Mouse (Mus musculus): ENCODE data around the gene Nags. TPM values are rescaled to one million over a fixed set of nuclear protein-coding genes. Genes with fewer than 3 reads are reported as not detected.

The Nags gene
- 0.14 and 0.16 TPM in 2 replicates for polyA plus RNA-seq (2012)

DNA sequence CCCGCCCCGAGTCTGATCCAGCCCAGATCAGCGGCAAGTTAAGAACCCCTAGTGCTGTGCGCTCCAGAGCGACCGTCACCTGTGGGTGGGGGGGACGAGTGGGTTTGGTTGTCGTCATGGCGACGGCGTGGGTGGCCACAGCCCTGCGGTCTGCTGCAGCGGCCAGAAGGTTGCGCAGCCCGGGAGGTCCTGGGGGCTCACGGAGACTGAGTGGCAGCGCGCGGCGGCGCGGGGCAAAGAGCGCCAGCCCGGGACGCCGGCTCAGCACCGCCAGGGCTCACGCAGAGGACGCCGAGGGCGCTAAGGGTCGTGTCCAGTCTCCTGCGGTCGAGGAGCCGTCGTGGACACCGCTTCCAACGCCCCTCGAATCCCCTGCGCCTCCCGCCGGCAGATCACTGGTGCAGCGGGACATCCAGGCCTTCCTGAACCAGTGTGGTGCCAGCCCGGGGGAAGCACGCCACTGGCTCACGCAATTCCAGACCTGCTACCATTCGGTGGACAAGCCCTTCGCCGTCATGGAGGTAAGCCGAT, at the start of gene Nags:
Gene Nags, plus strand, starts transcription at position 43 of the 531 bp plus-strand sequence.
- peaks cover 64% of the 10 kb centered on the region for H3K27me3 ChIP-seq (ENCODE audit: control insufficient read depth)
- H3K4me1 ChIP-seq (ENCODE audit: control insufficient read depth): peaks cover 26% of the 10 kb centered on the region
- no peak for TF ChIP-seq TAL1 (IDR thresholded peaks at IDR 0.05; ENCODE audit: low read length)
- no peak for TF ChIP-seq GATA1 (IDR thresholded peaks at IDR 0.05; ENCODE audit: low read length)

DNA sequence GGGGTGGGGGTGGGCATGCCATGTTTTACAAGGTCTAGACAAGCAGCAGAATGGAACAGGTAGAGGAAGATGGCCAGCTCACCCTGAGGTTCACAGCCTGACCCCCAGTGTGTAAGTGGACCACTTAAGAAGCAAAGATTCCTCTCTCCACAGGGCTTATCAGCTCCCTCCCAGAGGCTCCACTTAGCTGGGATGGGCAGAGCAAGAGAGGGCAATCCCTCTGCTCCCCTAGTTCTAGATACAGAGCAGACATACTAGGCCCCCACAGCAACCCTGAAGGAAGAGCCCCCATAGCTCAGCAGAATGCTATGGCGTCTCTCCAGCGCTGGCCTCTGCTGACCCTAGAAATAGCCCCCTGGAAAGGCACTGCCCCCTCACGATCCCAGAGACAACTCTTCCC, 49.6 kb upstream of the Nags start:
- H3K36me3 ChIP-seq (ENCODE audit: control insufficient read depth): no peaks in the 10 kb centered on the region
- no peak for TF ChIP-seq TAL1 (IDR thresholded peaks at IDR 0.05; ENCODE audit: low read length)
- TF ChIP-seq GATA1 (IDR thresholded peaks at IDR 0.05; ENCODE audit: low read length): no peak
- peaks cover 69% of the 10 kb centered on the region for H3K4me1 ChIP-seq (ENCODE audit: control insufficient read depth)
- H3K27me3 ChIP-seq (ENCODE audit: control insufficient read depth): peaks cover 26% of the 10 kb centered on the region
- peak overlapping the region; percentile 8 for H3K4me3 ChIP-seq (replicated peaks)
- no peaks in the 10 kb centered on the region for H3K9me3 ChIP-seq (ENCODE audit: control insufficient read depth, low read length)

More for the DNA sequence above, at the start of gene Nags:
- H3K9me3 ChIP-seq (ENCODE audit: control insufficient read depth, low read length): no peaks in the 10 kb centered on the region; the same call in 1 of the 2 replicates
- peaks cover 14% of the 10 kb centered on the region for H3K36me3 ChIP-seq (ENCODE audit: control insufficient read depth)
- peak within 1 kb of the TSS; percentile 66 for H3K4me3 ChIP-seq (replicated peaks)

DNA sequence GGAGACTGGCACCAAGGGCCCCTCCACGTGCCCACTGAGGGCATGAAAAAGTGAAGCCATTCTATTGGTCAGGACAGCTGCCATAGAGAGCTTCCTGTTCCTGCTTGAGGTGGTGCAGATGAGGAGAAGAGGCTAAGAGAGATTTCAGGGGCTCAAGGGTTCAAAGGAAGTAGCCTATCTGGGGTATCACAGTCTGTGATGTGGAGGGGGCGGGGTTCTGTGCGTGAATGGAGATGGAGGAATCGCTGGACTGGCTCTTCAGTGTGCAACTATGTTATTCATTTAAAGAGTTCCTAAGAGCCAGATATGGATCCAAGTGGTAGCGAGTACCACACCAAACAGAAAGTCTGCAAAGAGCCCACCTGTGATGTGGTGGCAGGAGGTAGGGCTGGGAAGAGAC, 48.9 kb upstream of the Nags start:
- H3K4me3 ChIP-seq (replicated peaks): peak overlapping the region; percentile 61
- H3K36me3 ChIP-seq (ENCODE audit: control insufficient read depth): no peaks in the 10 kb centered on the region
- H3K4me1 ChIP-seq (ENCODE audit: control insufficient read depth): peaks cover 66% of the 10 kb centered on the region
- TF ChIP-seq GATA1 (IDR thresholded peaks at IDR 0.05; ENCODE audit: low read length) (no peak), TAL1 (IDR thresholded peaks at IDR 0.05; ENCODE audit: low read length) (no peak)
- peaks cover 34% of the 10 kb centered on the region for H3K27me3 ChIP-seq (ENCODE audit: control insufficient read depth)
- H3K9me3 ChIP-seq (ENCODE audit: control insufficient read depth, low read length): no peaks in the 10 kb centered on the region

DNA sequence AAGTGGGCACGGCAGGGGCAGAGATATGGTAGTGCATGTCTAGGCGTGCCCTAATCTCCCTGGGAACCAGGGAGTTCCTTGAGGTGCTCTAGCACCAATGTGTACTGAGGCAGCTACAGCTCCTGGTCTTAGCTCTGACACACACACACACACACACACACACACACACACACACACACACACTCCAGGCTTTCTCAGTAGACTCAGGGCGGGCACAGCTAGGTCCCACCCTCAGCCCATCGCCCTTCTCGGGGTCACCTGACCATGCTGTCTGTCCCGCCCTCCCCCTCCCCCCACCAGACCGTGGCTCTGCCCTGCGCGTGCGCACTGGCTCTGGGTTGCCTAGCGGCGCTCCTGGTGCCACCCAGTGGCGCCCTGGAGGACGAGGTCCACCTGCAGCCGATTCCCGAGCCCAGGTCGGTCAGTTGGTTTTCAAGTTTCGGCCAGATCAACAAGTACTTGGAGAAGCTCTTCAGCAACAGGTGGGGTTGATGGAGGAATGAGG, 48.4 kb upstream of the Nags start:
- TF ChIP-seq TAL1 (IDR thresholded peaks at IDR 0.05; ENCODE audit: low read length): no peak
- Histone ChIP-seq H3K4me1 (ENCODE audit: control insufficient read depth) (peaks cover 65% of the 10 kb centered on the region), H3K4me3 (replicated peaks) (peak overlapping the region; percentile 61), H3K9me3 (ENCODE audit: control insufficient read depth, low read length) (no peaks in the 10 kb centered on the region), H3K27me3 (ENCODE audit: control insufficient read depth) (peaks cover 39% of the 10 kb centered on the region), H3K36me3 (ENCODE audit: control insufficient read depth) (no peaks in the 10 kb centered on the region)

DNA sequence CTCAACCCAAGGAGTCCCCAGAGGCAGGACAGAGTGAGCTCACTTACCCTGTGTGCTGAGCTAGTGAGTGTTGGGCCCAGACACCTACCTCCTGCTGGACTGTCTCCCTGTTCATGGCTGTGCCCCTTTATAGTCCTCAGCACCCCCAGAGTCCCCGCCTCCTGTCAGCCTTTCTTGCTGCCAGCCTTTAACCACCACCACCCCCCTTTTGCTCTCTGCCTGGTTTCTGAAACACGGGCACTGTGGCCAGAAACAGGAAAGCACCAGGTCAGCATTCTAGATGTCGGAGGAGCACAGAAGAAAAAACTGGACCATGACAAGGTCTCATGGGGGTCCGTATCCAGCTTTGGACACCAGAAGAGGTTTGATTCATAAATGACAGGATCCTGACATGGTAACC, 44.1 kb upstream of the Nags start, which contains the start of gene Ppy:
Gene Ppy, minus strand, starts transcription at position 101 of the 400 bp plus-strand sequence.
- TF ChIP-seq GATA1 (IDR thresholded peaks at IDR 0.05; ENCODE audit: low read length) (no peak), TAL1 (IDR thresholded peaks at IDR 0.05; ENCODE audit: low read length) (no peak)
- no peak within 1 kb of the TSS for H3K4me3 ChIP-seq (replicated peaks)
- H3K36me3 ChIP-seq (ENCODE audit: control insufficient read depth): no peaks in the 10 kb centered on the region
- no peaks in the 10 kb centered on the region for H3K9me3 ChIP-seq (ENCODE audit: control insufficient read depth, low read length)
- H3K4me1 ChIP-seq (ENCODE audit: control insufficient read depth): peaks cover 41% of the 10 kb centered on the region
- H3K27me3 ChIP-seq (ENCODE audit: control insufficient read depth): peaks cover 81% of the 10 kb centered on the region

DNA sequence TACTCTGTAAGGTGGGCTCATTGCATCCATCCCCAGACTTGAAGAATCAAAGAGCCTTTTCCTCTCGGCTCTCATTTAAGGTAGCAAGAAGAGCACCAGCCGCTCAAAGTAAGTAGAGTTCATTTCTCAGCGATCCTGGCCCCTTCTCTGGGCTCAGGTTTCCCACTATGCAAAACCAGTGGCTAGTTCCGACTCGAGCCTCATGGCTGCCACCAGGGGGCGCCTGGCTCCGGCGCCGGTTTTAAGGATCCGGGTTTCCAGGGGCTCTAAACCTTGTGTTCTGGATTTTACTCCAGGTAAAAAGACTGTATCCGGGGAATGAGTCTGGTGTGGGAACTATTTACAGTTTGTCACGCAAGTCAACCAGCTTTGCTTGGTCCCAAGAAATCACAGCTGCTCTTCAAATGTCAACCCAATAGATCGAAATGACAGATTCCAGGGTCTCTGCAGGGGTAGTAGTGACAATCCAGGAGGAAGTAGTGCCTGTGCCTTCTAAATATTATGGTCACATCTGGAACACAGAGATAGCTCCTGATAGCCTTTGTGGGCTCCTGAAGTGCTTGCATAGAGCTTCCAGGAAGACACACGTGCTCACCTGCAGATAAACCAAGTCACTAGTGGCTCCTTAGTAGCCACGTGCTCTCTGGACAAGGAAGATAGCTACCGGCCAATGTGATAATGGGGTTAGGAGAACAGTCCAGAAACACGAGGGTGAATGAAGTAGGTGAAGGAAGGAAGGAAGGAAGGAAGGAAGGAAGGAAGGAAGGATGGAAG, 42.6 kb upstream of the Nags start:
- Histone ChIP-seq H3K36me3 (ENCODE audit: control insufficient read depth) (no peaks in the 10 kb centered on the region), H3K27me3 (ENCODE audit: control insufficient read depth) (peaks cover 96% of the 10 kb centered on the region), H3K4me3 (replicated peaks) (no peak overlapping the region), H3K4me1 (ENCODE audit: control insufficient read depth) (peaks cover 27% of the 10 kb centered on the region), H3K9me3 (ENCODE audit: control insufficient read depth, low read length) (peaks cover 4% of the 10 kb centered on the region; the same call in 1 of the 2 replicates)
- TF ChIP-seq TAL1 (IDR thresholded peaks at IDR 0.05; ENCODE audit: low read length) (no peak), GATA1 (IDR thresholded peaks at IDR 0.05; ENCODE audit: low read length) (no peak)

DNA sequence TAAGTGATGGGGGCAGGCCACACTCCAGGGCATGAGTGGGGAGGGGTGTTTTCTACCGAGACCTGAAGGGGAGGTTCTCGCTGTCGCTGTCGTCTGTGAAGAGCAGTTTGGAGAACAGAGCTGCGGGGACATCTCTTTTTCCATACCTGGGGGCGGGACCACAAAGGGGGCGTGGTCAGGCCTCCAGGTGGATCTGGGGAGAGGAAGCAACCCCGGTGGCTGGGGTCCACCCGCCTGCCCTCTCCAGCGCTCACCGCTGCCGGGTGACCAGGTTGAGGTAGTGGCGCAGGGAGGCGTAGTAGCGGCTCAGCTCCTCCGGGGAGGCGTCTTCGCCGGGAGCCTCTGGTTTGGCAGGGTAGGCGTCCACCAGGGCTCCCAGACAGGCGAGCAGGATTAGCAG, 38.4 kb upstream of the Nags start:
- H3K4me3 ChIP-seq (replicated peaks): no peak overlapping the region
- peaks cover 16% of the 10 kb centered on the region for H3K4me1 ChIP-seq (ENCODE audit: control insufficient read depth)
- no peaks in the 10 kb centered on the region for H3K36me3 ChIP-seq (ENCODE audit: control insufficient read depth)
- peaks cover 4% of the 10 kb centered on the region; the same call in 1 of the 2 replicates for H3K9me3 ChIP-seq (ENCODE audit: control insufficient read depth, low read length)
- H3K27me3 ChIP-seq (ENCODE audit: control insufficient read depth): peaks cover 95% of the 10 kb centered on the region
- no peak for TF ChIP-seq TAL1 (IDR thresholded peaks at IDR 0.05; ENCODE audit: low read length)
- TF ChIP-seq GATA1 (IDR thresholded peaks at IDR 0.05; ENCODE audit: low read length): no peak

DNA sequence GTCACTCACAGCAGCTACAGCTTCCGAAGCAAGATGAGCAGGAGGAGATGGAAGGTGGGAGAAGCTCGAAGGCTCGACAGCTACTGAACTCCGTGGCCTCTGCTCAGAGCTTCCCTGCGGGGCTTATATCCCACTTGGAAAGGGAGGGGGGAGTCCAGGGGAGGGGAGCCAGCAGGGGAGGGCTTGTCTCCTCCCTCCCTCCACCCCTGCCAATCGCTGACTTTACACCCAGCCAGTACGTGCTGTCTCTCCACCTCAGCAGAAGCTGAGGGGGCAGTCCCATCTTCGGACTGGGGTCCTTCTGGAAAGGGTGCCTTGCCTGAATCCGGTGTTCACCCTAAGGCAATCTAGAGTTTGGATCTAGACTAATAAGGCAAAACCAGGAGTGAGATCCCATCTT, 37.6 kb upstream of the Nags start, which contains the start of gene Pyy:
Gene Pyy, minus strand, starts transcription at position 101 of the 400 bp plus-strand sequence.
- Histone ChIP-seq H3K4me3 (replicated peaks) (no peak within 1 kb of the TSS), H3K4me1 (ENCODE audit: control insufficient read depth) (peaks cover 8% of the 10 kb centered on the region), H3K27me3 (ENCODE audit: control insufficient read depth) (peaks cover 89% of the 10 kb centered on the region), H3K36me3 (ENCODE audit: control insufficient read depth) (no peaks in the 10 kb centered on the region), H3K9me3 (ENCODE audit: control insufficient read depth, low read length) (peaks cover 4% of the 10 kb centered on the region; the same call in 1 of the 2 replicates)
- TF ChIP-seq GATA1 (IDR thresholded peaks at IDR 0.05; ENCODE audit: low read length) (no peak), TAL1 (IDR thresholded peaks at IDR 0.05; ENCODE audit: low read length) (no peak)

DNA sequence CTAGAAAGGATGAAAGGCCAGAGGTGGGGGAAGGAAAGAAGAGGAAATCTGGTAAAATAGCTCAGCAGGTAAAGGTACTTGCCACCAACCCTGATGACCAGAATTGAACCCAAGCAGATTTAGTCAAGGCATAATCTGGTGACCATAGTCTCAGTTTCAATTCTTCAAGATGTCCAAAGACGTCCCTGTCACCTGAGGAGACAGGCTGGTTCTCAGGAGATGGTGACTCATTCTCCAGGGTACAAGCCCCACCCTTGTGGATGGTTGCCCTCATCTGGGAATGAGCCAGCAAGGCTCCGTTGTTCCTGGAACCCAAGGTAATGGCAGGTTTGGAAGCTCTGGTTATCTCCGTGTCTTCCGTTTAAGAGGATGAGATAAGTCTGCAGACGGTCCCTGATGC, 33.7 kb upstream of the Nags start:
- H3K4me1 ChIP-seq (ENCODE audit: control insufficient read depth): peaks cover 10% of the 10 kb centered on the region
- no peaks in the 10 kb centered on the region for H3K36me3 ChIP-seq (ENCODE audit: control insufficient read depth)
- no peak overlapping the region for H3K4me3 ChIP-seq (replicated peaks)
- TF ChIP-seq GATA1 (IDR thresholded peaks at IDR 0.05; ENCODE audit: low read length): no peak
- TF ChIP-seq TAL1 (IDR thresholded peaks at IDR 0.05; ENCODE audit: low read length): no peak
- H3K27me3 ChIP-seq (ENCODE audit: control insufficient read depth): peaks cover 64% of the 10 kb centered on the region
- H3K9me3 ChIP-seq (ENCODE audit: control insufficient read depth, low read length): peaks cover 4% of the 10 kb centered on the region; the same call in 1 of the 2 replicates

All from erythroblast, embryonic 14.5 days (primary cell).